Mouse (Mus musculus) testis, adult 2 months (tissue): ENCODE data around the gene Rfx2.

Experiments used
- CTCF ChIP-seq: fragments of 200-500 bp; IDR thresholded peaks from 2 replicates; pipeline ENCODE4 v1.5.1; 2012; ENCODE audit warnings: low read depth, mild to moderate bottlenecking, inconsistent platforms, low read length, moderate library complexity; ENCODE audit not compliant: control insufficient read depth, insufficient read depth, insufficient replicate concordance
- POLR2A ChIP-seq: fragments of 200-500 bp; IDR thresholded peaks from 2 replicates; pipeline ENCODE4 v1.6.1; 2012; ENCODE audit warnings: low read depth, mild to moderate bottlenecking, inconsistent platforms, low read length, moderate library complexity; ENCODE audit not compliant: control insufficient read depth

- no peak for TF ChIP-seq CTCF
- no peak for TF ChIP-seq POLR2A
Observed at GRCm38 (mm10) chr17:56802065-56802464, 28.7 kb downstream of the Rfx2 start.
